Mouse (Mus musculus) hindbrain, embryonic 15.5 days (tissue): ENCODE data around the gene Gm49661. TPM values are rescaled to one million over a fixed set of nuclear protein-coding genes. Genes with fewer than 3 reads are reported as not detected.

Experiments
- ATAC-seq: fragments of 200-750 bp; cut with Nextera tagmentation; 2 replicates; pipeline ENCODE4 v1.8.0; 2017; ENCODE audit warnings: low read depth, moderate number of reproducible peaks, moderate TSS enrichment; ENCODE audit not compliant: low FRiP score
- H3K27ac ChIP-seq: fragments of 300-500 bp; sonication (generic); replicated peaks from 2 replicates; pipeline ENCODE4 v1.5.1; 2015; ENCODE audit warnings: mild to moderate bottlenecking, inconsistent platforms
- H3K27me3 ChIP-seq: fragments of 300-500 bp; sonication (generic); 2 replicates; pipeline ENCODE4 v1.6.1; 2015; ENCODE audit warnings: control low read depth, inconsistent platforms
- H3K36me3 ChIP-seq: fragments of 300-500 bp; sonication (generic); 2 replicates; pipeline ENCODE4 v1.6.1; 2015; ENCODE audit warnings: control low read depth, inconsistent platforms
- H3K4me1 ChIP-seq: fragments of 300-500 bp; sonication (generic); replicated peaks from 2 replicates; pipeline ENCODE4 v1.6.1; 2015; ENCODE audit warnings: control low read depth, inconsistent platforms
- H3K4me2 ChIP-seq: fragments of 300-500 bp; sonication (generic); 2 replicates; pipeline ENCODE4 v1.6.1; 2015; ENCODE audit warnings: moderate library complexity, mild to moderate bottlenecking, inconsistent platforms
- H3K4me3 ChIP-seq: fragments of 300-500 bp; sonication (generic); 2 replicates; pipeline ENCODE4 v1.5.1; 2015; ENCODE audit warnings: mild to moderate bottlenecking, inconsistent platforms
- H3K9ac ChIP-seq: fragments of 300-500 bp; sonication (generic); 2 replicates; pipeline ENCODE4 v1.6.1; 2015; ENCODE audit warnings: inconsistent platforms
- H3K9me3 ChIP-seq: fragments of 300-500 bp; sonication (generic); 2 replicates; pipeline ENCODE4 v1.6.1; 2016; ENCODE audit warnings: control low read depth, inconsistent platforms
- WGBS: fragments of 180-500 bp; shearing (Covaris S2); methylation state at CpG from one replicate; pipeline ENCODE4 v1.1.7; 2015; 5-methylcytosine and 5-hydroxymethylcytosine counted together
- polyA plus RNA-seq: library from polyadenylated mRNA; unstranded; fragments of >200 nt; fragmentation: Nextera tagmentation; extraction: Ambion mirVana; gene quantifications from 2 replicates; pipeline ENCODE4 v1.2.1, GENCODE M21; 2015

Gm49661 gene
- polyA plus RNA-seq, 1 experiment from 2014 or later = not detected

- WGBS = 60% methylated on average over 4 of the region's 4 CpGs
- H3K27ac ChIP-seq = no peak overlapping the region
- no peak overlapping the region for H3K9ac ChIP-seq
- no peak overlapping the region for H3K4me2 ChIP-seq
- H3K9me3 ChIP-seq = no peaks in the 10 kb centered on the region
- no peak overlapping the region for H3K4me3 ChIP-seq
- no peak for ATAC-seq
- H3K4me1 ChIP-seq = peaks cover 59% of the 10 kb centered on the region
- H3K27me3 ChIP-seq = no peaks in the 10 kb centered on the region
- peaks cover 34% of the 10 kb centered on the region for H3K36me3 ChIP-seq
Observed at GRCm38 (mm10) chr8:84973803-84974542, 4.7 kb upstream of the Gm49661 start.

GRCm38 (mm10) chr8:84973079-84973478, 3.8 kb upstream of the Gm49661 start:
- Histone ChIP-seq H3K9ac (no peak overlapping the region), H3K36me3 (peaks cover 34% of the 10 kb centered on the region), H3K4me2 (no peak overlapping the region), H3K27me3 (no peaks in the 10 kb centered on the region), H3K9me3 (no peaks in the 10 kb centered on the region), H3K4me3 (no peak overlapping the region), H3K27ac (no peak overlapping the region), H3K4me1 (peaks cover 59% of the 10 kb centered on the region)
- 86% methylated on average over 1 of the region's 1 CpGs for WGBS
- ATAC-seq = no peak

- Histone ChIP-seq H3K4me1 (peaks cover 52% of the 10 kb centered on the region), H3K9ac (peak overlapping the region; percentile 82), H3K4me3 (peak overlapping the region; percentile 69), H3K36me3 (peaks cover 34% of the 10 kb centered on the region), H3K27me3 (no peaks in the 10 kb centered on the region), H3K27ac (no peak overlapping the region), H3K9me3 (no peaks in the 10 kb centered on the region), H3K4me2 (peak overlapping the region; percentile 72)
- 66% methylated on average over 5 of the region's 5 CpGs for WGBS
- no peak for ATAC-seq
Observed at GRCm38 (mm10) chr8:84970913-84971312, 1.7 kb upstream of the Gm49661 start.

GRCm38 (mm10) chr8:84970135-84970790, 1.0 kb upstream of the Gm49661 start:
- Histone ChIP-seq H3K4me2 (peak overlapping the region; percentile 72), H3K9ac (peak overlapping the region; percentile 82), H3K9me3 (no peaks in the 10 kb centered on the region), H3K4me3 (peak overlapping the region; percentile 69), H3K27me3 (no peaks in the 10 kb centered on the region), H3K27ac (peak overlapping the region; percentile 90), H3K36me3 (peaks cover 33% of the 10 kb centered on the region), H3K4me1 (peaks cover 49% of the 10 kb centered on the region)
- WGBS = 6% methylated on average over 21 of the region's 21 CpGs
- no peak for ATAC-seq

- peak overlapping the region; percentile 72 for H3K4me2 ChIP-seq
- H3K4me3 ChIP-seq = peak overlapping the region; percentile 69
- H3K9ac ChIP-seq = peak overlapping the region; percentile 82
- no peak for ATAC-seq
- no peaks in the 10 kb centered on the region for H3K9me3 ChIP-seq
- 22% methylated on average over 2 of the region's 2 CpGs for WGBS
- peaks cover 45% of the 10 kb centered on the region for H3K4me1 ChIP-seq
- no peaks in the 10 kb centered on the region for H3K27me3 ChIP-seq
- H3K36me3 ChIP-seq = peaks cover 21% of the 10 kb centered on the region
- peak overlapping the region; percentile 90 for H3K27ac ChIP-seq
Observed at GRCm38 (mm10) chr8:84968650-84969049, 583 bp downstream of the Gm49661 start.

GRCm38 (mm10) chr8:84967532-84968304, 1.5 kb downstream of the Gm49661 start:
- Histone ChIP-seq H3K36me3 (peaks cover 16% of the 10 kb centered on the region), H3K4me3 (no peak overlapping the region), H3K9ac (no peak overlapping the region), H3K4me1 (peaks cover 45% of the 10 kb centered on the region), H3K27me3 (no peaks in the 10 kb centered on the region), H3K9me3 (no peaks in the 10 kb centered on the region), H3K4me2 (no peak overlapping the region), H3K27ac (no peak overlapping the region; the same call in 1 of the 2 replicates)
- no peak for ATAC-seq
- WGBS = 90% methylated on average over 13 of the region's 13 CpGs

GRCm38 (mm10) chr8:84966603-84967002, 2.6 kb downstream of the Gm49661 start:
- Histone ChIP-seq H3K27ac (peak overlapping the region; percentile 78; the same call in 1 of the 2 replicates), H3K9me3 (no peaks in the 10 kb centered on the region), H3K4me3 (peak overlapping the region; percentile 71), H3K4me1 (peaks cover 45% of the 10 kb centered on the region), H3K4me2 (peak overlapping the region; percentile 92), H3K27me3 (no peaks in the 10 kb centered on the region), H3K9ac (peak overlapping the region; percentile 59; the same call in 1 of the 2 replicates), H3K36me3 (peaks cover 5% of the 10 kb centered on the region; the same call in 1 of the 2 replicates)
- 60% methylated on average over 3 of the region's 3 CpGs for WGBS
- no peak for ATAC-seq

DNA sequence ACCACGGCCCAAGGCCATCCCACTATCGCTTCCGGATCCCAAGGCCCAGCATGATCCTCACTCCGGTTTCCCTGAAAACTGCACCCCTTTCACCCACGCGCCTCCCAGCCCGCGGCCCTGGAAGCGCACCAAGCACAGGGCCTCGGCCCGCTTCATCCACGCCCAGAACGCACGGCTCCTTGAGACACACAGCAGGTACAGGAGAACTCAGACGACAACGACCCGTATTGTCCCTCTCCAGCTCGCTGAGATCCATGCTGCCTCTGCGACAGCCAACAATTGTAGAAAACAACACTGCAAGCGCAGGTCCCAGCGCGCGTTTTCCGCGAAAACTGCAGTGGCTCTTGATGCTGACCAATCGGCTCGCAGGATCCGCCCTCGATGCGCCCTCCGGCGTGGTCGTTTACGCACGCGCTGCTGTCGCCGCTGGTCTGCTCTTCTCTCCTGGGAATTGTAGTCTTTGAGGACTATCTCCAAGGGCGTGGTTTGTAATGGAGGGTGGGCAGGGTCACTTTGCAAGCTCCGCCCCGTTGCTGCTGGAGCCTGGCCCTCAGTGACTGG, 3.4 kb downstream of the Gm49661 start:
- Histone ChIP-seq H3K4me1 (peaks cover 38% of the 10 kb centered on the region), H3K4me3 (peak overlapping the region; percentile 71), H3K9ac (peak overlapping the region; percentile 59), H3K36me3 (no peaks in the 10 kb centered on the region), H3K4me2 (peak overlapping the region; percentile 92), H3K27ac (peak overlapping the region; percentile 78), H3K27me3 (no peaks in the 10 kb centered on the region), H3K9me3 (no peaks in the 10 kb centered on the region)
- under 1% methylated on average over 41 of the region's 41 CpGs for whole genome bisulfite sequencing
- peak; percentile 82 for ATAC-seq

DNA sequence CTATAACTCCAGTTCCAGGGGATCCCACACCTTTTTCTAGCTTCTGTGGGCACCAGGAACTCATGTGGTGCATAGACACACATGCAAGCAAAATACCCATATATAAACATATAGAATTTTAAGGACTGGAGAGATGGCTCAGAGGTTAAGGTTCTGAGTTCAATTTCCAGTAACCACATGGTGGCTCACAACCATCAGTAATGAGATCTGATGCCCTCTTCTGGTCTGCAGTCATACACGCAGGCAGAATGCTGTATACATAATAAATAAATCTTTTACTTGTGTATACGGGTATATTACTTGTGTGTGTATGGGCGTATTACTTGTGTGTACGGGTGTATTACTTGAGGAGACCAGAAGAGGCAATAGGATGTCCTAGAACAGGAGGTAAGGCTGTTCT, 5.3 kb downstream of the Gm49661 start:
- Histone ChIP-seq H3K4me2 (no peak overlapping the region), H3K9me3 (no peaks in the 10 kb centered on the region), H3K9ac (no peak overlapping the region), H3K27me3 (no peaks in the 10 kb centered on the region), H3K36me3 (0 out of 2 replicates have a peak, but pooled peaks cover 3% of the 10 kb centered on the region), H3K27ac (no peak overlapping the region), H3K4me1 (peaks cover 33% of the 10 kb centered on the region), H3K4me3 (no peak overlapping the region)
- WGBS = 89% methylated on average over 4 of the region's 4 CpGs
- ATAC-seq = no peak

DNA sequence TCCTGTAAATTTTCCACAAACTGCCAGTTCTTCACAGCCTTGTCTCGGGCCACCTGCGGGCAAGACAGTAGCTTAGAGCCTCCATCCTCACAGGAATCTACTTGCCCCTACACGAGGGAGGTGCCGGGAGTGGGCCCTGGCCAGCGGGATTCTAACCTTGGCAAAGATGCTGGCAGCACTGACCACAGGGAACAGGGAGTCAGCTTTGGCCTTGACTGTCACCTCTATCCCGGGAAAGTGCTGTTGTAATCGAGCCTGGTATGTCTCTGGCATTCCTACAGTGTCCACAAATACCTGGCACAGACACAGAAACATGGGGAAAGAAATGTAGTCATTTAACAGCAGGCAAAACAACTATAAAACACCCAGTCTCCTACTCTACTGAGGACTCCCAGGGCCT, 9.4 kb downstream of the Gm49661 start:
- 0 out of 2 replicates have a peak, but pooled peaks cover 3% of the 10 kb centered on the region for H3K36me3 ChIP-seq
- no peak overlapping the region for H3K4me3 ChIP-seq
- H3K4me2 ChIP-seq = no peak overlapping the region
- no peak overlapping the region for H3K9ac ChIP-seq
- no peak for ATAC-seq
- no peaks in the 10 kb centered on the region for H3K9me3 ChIP-seq
- H3K4me1 ChIP-seq = peaks cover 1% of the 10 kb centered on the region
- H3K27me3 ChIP-seq = no peaks in the 10 kb centered on the region
- 93% methylated on average over 7 of the region's 7 CpGs for WGBS
- H3K27ac ChIP-seq = no peak overlapping the region

- WGBS = 40% methylated on average over 2 of the region's 2 CpGs
- ATAC-seq = no peak
Observed at GRCm38 (mm10) chr8:84956768-84957167, 12.5 kb downstream of the Gm49661 start.

More at GRCm38 (mm10) chr8:84956768-84957167, 12.5 kb downstream of the Gm49661 start:
- Histone ChIP-seq H3K36me3 (0 out of 2 replicates have a peak, but pooled peaks cover 3% of the 10 kb centered on the region), H3K4me3 (no peak overlapping the region), H3K4me1 (no peaks in the 10 kb centered on the region), H3K4me2 (no peak overlapping the region), H3K27me3 (0 out of 2 replicates have a peak, but pooled peaks cover 4% of the 10 kb centered on the region), H3K9ac (no peak overlapping the region), H3K9me3 (no peaks in the 10 kb centered on the region), H3K27ac (no peak overlapping the region)
